In the genomic region with DNA sequence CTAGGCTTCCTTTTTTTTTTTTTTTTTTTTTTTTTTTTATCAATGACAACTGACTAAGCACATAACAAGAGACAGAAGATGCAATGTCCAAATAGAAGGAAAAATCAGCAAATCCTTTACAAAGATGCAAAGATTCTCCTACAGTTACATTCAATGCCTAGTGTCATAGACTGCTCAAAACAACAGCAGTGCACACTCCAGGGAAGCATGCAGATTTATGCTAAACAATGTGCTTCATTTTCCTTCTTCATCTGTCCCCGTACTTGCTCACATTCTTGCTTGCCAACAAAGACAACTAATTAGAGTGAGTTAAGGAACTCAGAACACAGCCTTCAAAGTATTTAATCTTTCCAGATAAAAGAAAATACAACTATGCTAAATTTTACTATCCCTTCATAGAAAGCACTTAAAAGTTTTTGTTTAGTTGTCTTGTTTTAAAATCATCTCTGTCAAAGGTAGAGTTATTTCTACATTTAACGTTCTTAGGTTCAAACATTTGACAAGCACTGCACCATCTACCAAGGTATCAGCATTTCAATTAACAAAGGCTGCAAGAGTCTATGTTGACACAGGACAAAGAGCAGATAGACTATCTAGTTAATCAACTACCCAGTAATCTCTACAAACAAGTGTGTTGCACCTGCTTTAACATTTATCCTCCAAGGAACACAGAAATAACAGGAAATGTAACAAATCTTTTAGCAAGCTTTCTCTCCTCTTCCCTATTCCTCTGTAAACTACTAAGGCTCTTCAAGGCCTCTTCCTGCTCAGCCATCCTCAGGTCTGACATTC, we compare ENCODE assay signal across 20 mouse cellular contexts.
DNase-seq lines count a peak whose midpoint lies in the region; ATAC-seq lines count a peak whose summit lies in the region.
"Had no signal": no experiment of that assay in that cellular context is flagged by ENCODE, and none has a peak within 500 bp of the region (broad histone marks: within the 10 kb centered on the region; RNA-seq: fewer than 3 reads in every experiment).

No protein-coding gene starts in this region.

- 0 out of 2 replicates have a peak overlapping the region, but pooled peaks have one; percentile 4 for H3K4me2 ChIP-seq in intestine, embryonic 14.5 days (ENCODE audit: low read length)
- H3K4me2 ChIP-seq in liver, embryonic 15.5 days = no peak overlapping the region
- H3K4me2 ChIP-seq: embryonic facial prominence, embryonic 12.5 days; hindbrain, embryonic 12.5 days; neural tube, embryonic 13.5 days had no signal

- H3K36me3 ChIP-seq in intestine, embryonic 14.5 days (ENCODE audit: control insufficient read depth, insufficient read depth, low read length) = no peaks in the 10 kb centered on the region
- H3K36me3 ChIP-seq in liver, embryonic 15.5 days (replicated peaks) = no peaks in the 10 kb centered on the region
- no peaks in the 10 kb centered on the region for H3K36me3 ChIP-seq in embryonic facial prominence, embryonic 10.5 days (replicated peaks)
- H3K36me3 ChIP-seq: embryonic facial prominence, embryonic 12.5 days; hindbrain, embryonic 12.5 days; midbrain, embryonic 10.5 days; neural tube, embryonic 13.5 days had no signal

- ATAC-seq in intestine, embryonic 14.5 days (replicated peaks; ENCODE audit: low FRiP score, low TSS enrichment, low read depth) = no peak; the same call in 1 of the 2 replicates
- peak; percentile 54; the same call in 1 of the 2 replicates for ATAC-seq in liver, embryonic 15.5 days (ENCODE audit: insufficient read depth)
- ATAC-seq: inflammation-experienced regulatory T-cells, adult 6 months had no signal

- H3K4me1 ChIP-seq in intestine, embryonic 14.5 days (replicated peaks; ENCODE audit: control insufficient read depth, insufficient read depth, low read length) = peaks cover 6% of the 10 kb centered on the region
- H3K4me1 ChIP-seq in liver, embryonic 15.5 days (replicated peaks) = 0 out of 2 replicates have a peak, but pooled peaks cover 6% of the 10 kb centered on the region
- H3K4me1 ChIP-seq in embryonic facial prominence, embryonic 10.5 days = peaks cover 8% of the 10 kb centered on the region
- H3K4me1 ChIP-seq: hindbrain, embryonic 12.5 days; midbrain, embryonic 10.5 days; neural tube, embryonic 13.5 days had no signal

- 54% methylated on average over 2 of the region's 2 CpGs for WGBS in intestine, embryonic 14.5 days
- WGBS in liver, embryonic 15.5 days (ENCODE audit: insufficient replicate concordance) = 55% methylated on average over 2 of the region's 2 CpGs
- 64% methylated on average over 2 of the region's 2 CpGs for WGBS in embryonic facial prominence, embryonic 10.5 days

- no peak overlapping the region for H3K9ac ChIP-seq in intestine, embryonic 14.5 days (ENCODE audit: low read length)
- no peak overlapping the region for H3K9ac ChIP-seq in liver, embryonic 15.5 days
- H3K9ac ChIP-seq: embryonic facial prominence, embryonic 12.5 days; hindbrain, embryonic 12.5 days; neural tube, embryonic 13.5 days had no signal

- peak overlapping the region; percentile 40; the same call in 1 of the 2 replicates for H3K27ac ChIP-seq in intestine, embryonic 14.5 days (ENCODE audit: low read depth)
- peak overlapping the region; percentile 67 for H3K27ac ChIP-seq in liver, embryonic 15.5 days (replicated peaks)
- H3K27ac ChIP-seq in embryonic facial prominence, embryonic 10.5 days (replicated peaks) = no peak overlapping the region
- H3K27ac ChIP-seq: embryonic facial prominence, embryonic 12.5 days; gastrocnemius, adult 2 months; heart, adult 2 months; hindbrain, embryonic 12.5 days; midbrain, embryonic 10.5 days; neural tube, embryonic 13.5 days had no signal

- peak; percentile 4 for DNase-seq in layer of hippocampus, adult 9-11 months
- no peak for DNase-seq in layer of hippocampus, postnatal 36 days
- peak; percentile 47 for DNase-seq in brain, embryonic 18.5 days (ENCODE audit: low read depth, low spot score)
- no peak for DNase-seq in intestine, embryonic 14.5 days (ENCODE audit: low spot score)
- no peak for DNase-seq in adrenal gland, postnatal 4 days (ENCODE audit: low spot score in 2 of 2)
- no peak for DNase-seq in urinary bladder, adult 2 months (ENCODE audit: low spot score)
- DNase-seq in embryonic facial prominence, embryonic 10.5 days (ENCODE audit: low spot score) = no peak
- DNase-seq: cerebellum, adult 2 months; gastrocnemius, adult 2 months; heart, adult 2 months; kidney, postnatal 4 days; lung, postnatal 36 days; right cerebral cortex, postnatal 4 days; thymus, postnatal 4 days had no signal

- H3K4me3 ChIP-seq in intestine, embryonic 14.5 days (ENCODE audit: low read depth, low read length) = no peak overlapping the region
- no peak overlapping the region for H3K4me3 ChIP-seq in liver, embryonic 15.5 days (replicated peaks)
- no peak overlapping the region for H3K4me3 ChIP-seq in embryonic facial prominence, embryonic 10.5 days
- H3K4me3 ChIP-seq: embryonic facial prominence, embryonic 12.5 days; gastrocnemius, adult 2 months; heart, adult 2 months; hindbrain, embryonic 12.5 days; midbrain, embryonic 10.5 days; neural tube, embryonic 13.5 days had no signal

- H3K27me3 ChIP-seq in intestine, embryonic 14.5 days (replicated peaks; ENCODE audit: control insufficient read depth, insufficient read depth, low read length) = no peaks in the 10 kb centered on the region
- no peaks in the 10 kb centered on the region for H3K27me3 ChIP-seq in liver, embryonic 15.5 days
- H3K27me3 ChIP-seq in embryonic facial prominence, embryonic 10.5 days (replicated peaks; ENCODE audit: low read depth, poor library complexity, severe bottlenecking) = no peaks in the 10 kb centered on the region
- H3K27me3 ChIP-seq: embryonic facial prominence, embryonic 12.5 days; hindbrain, embryonic 12.5 days; neural tube, embryonic 13.5 days had no signal

- no peaks in the 10 kb centered on the region for H3K9me3 ChIP-seq in intestine, embryonic 14.5 days (ENCODE audit: control insufficient read depth, low read length)
- H3K9me3 ChIP-seq in liver, embryonic 15.5 days (replicated peaks) = no peaks in the 10 kb centered on the region
- no peaks in the 10 kb centered on the region for H3K9me3 ChIP-seq in embryonic facial prominence, embryonic 10.5 days
- H3K9me3 ChIP-seq: embryonic facial prominence, embryonic 12.5 days; hindbrain, embryonic 12.5 days; midbrain, embryonic 10.5 days; neural tube, embryonic 13.5 days had no signal

Comparison
In these comparisons a context has a peak if more than half of its experiments do, and no peak if none do; other contexts are left out.
1. DNase-seq: peak in layer of hippocampus, adult 9-11 months (single experiment) and brain, embryonic 18.5 days (single experiment); none in layer of hippocampus, postnatal 36 days (0 of 2), intestine, embryonic 14.5 days (single experiment), adrenal gland, postnatal 4 days (0 of 2), urinary bladder, adult 2 months (single experiment) and embryonic facial prominence, embryonic 10.5 days (single experiment).